Mouse (Mus musculus) E14TG2a.4 (cell line): ENCODE results near the gene Cdh23.

Experiments
- CTCF ChIP-seq: conservative IDR thresholded peaks from 2 replicates; pipeline ENCODE4 v1.5.1; 2014; ENCODE audit warnings: low read length
- POU5F1 ChIP-seq: IDR thresholded peaks from 2 replicates; pipeline ENCODE4 v1.6.1; 2014; ENCODE audit warnings: low read length, borderline replicate concordance

DNA sequence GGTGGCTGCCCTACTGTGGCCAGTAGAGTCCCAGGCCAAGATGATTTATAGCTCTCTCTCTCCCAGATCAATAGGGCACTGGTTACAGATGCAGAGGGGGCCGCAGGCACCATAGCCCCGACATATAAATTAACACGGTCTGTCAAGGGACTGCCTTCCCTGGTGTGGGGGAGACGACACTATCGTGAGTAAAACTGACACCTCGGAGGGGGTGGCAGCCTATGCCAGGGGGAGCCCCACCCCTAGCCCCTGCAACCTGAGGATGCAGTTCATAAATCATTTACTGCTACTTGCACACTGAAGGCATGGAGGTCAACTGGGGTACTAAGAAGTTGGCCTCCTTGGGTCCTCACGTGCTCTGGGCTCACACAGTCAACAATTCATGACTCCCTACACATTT lies 106.0 kb downstream of the Cdh23 start:
- TF ChIP-seq CTCF (no peak), POU5F1 (no peak)
